Mouse (Mus musculus): ENCODE results near the gene Lrg1.

- TF ChIP-seq CTCF (IDR thresholded peaks at IDR 0.05; ENCODE audit: control insufficient read depth, insufficient read depth, insufficient replicate concordance, low read depth, low read length) = no peak
- TF ChIP-seq POLR2A (IDR thresholded peaks at IDR 0.05; ENCODE audit: control insufficient read depth, low read depth, low read length) = no peak
These were observed 26.5 kb upstream of the Lrg1 start for GRCm38 (mm10) chr17:56148280-56148679.

Data from testis, adult 2 months (tissue).